Mouse (Mus musculus): ENCODE data around the gene Naa20. TPM values are rescaled to one million over a fixed set of nuclear protein-coding genes. Genes with fewer than 3 reads are reported as not detected.

Naa20 gene
- total and polyA plus RNA-seq, 3 experiments = 79.8 to 264 (median 121) TPM

GRCm38 (mm10) chr2:145861193-145862123 lies 40.4 kb upstream of the Naa20 start:
- H3K9me3 ChIP-seq (replicated peaks; ENCODE audit: low read length) = no peaks in the 10 kb centered on the region
- no peak overlapping the region for H3K27ac ChIP-seq (ENCODE audit: insufficient read depth, low read depth)
- peaks cover 12% of the 10 kb centered on the region for H3K27me3 ChIP-seq (replicated peaks)
- no peaks in the 10 kb centered on the region for H3K36me3 ChIP-seq (replicated peaks in 1 of 2; ENCODE audit: control insufficient read depth in 1 of 2, insufficient read depth in 1 of 2, low read length in 1 of 2)
- H3K4me3 ChIP-seq (replicated peaks in 1 of 3; ENCODE audit: low read depth in 2 of 3, low read length in 2 of 3, poor library complexity in 1 of 3) = no peak overlapping the region
- no peaks in the 10 kb centered on the region for H3K79me2 ChIP-seq (replicated peaks; ENCODE audit: control insufficient read depth, extremely low read depth, insufficient read depth, poor library complexity, severe bottlenecking)
- dilution Hi-C loops (cut with MboI; ENCODE audit: extremely low pct_ligation_motif_present, extremely low pct_unique_long_range_greater_than_20kb, low sequenced_read_pairs) (no loop called here), in situ Hi-C loops (cut with MboI; ENCODE audit: low pct_ligation_motif_present, low pct_unique_long_range_greater_than_20kb, low sequenced_read_pairs) (no loop called here)
- DNase-seq (ENCODE audit: extremely low read depth) = no peak
- H3K4me2 ChIP-seq (ENCODE audit: insufficient read depth, low read depth, poor library complexity, severe bottlenecking) = no peak overlapping the region
- TF ChIP-seq MXI1 (IDR thresholded peaks at IDR 0.05; ENCODE audit: low read depth, low read length) = no peak
- TF ChIP-seq CTCF (conservative IDR thresholded peaks at IDR 0.05 in 1 of 2, IDR thresholded peaks at IDR 0.05 in 1 of 2; ENCODE audit: low read depth in 2 of 2, low read length in 2 of 2) = no peak
- H3K4me1 ChIP-seq (ENCODE audit: control insufficient read depth in 1 of 2, insufficient read depth in 2 of 2) = peaks cover 2 to 35% of the 10 kb centered on the region in 2 experiments; a peak in 3 of 4 replicates
- H3K9ac ChIP-seq (ENCODE audit: insufficient read depth, low read depth) = no peak overlapping the region

DNA sequence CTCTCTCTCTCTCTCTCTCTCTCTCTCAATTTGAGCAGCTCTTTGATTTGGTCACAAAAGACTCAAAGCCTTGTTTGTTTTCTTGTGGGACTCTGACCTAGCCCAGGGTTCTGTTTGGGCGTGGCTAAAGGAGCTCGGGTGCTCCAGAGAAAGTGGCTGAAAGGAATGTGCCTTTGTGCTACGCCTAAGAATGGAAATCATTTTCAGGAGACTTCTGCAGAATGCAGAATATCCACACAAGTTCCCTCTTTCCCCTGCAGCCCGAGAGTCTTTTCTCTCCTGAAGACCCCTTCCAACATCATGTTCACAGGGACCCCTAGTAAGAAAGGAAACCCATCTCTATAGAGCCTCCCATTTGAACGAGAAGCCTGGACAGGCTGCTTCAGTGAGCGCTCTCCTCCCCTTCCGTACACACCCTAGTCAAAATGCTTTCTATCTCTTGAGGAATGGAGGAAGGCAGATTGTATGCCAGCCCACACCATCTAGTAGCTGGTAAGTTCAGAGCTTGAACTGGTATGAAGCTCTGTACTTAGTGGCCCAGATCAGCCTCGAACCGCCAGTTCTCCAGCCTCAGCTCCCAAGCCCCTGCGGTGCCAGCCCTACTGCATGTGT lies 39.6 kb upstream of the Naa20 start:
- no peak for DNase-seq (ENCODE audit: extremely low read depth)
- TF ChIP-seq PAX5 (IDR thresholded peaks at IDR 0.05; ENCODE audit: low read length) = no peak
- TF ChIP-seq MYC (IDR thresholded peaks at IDR 0.05; ENCODE audit: low read depth, low read length) = no peak
- TF ChIP-seq SIN3A (IDR thresholded peaks at IDR 0.05; ENCODE audit: low read length) = no peak
- no peak for TF ChIP-seq KAT2A (IDR thresholded peaks at IDR 0.05; ENCODE audit: insufficient replicate concordance, low read length)
- TF ChIP-seq ZC3H11A (IDR thresholded peaks at IDR 0.05; ENCODE audit: low read depth, low read length) = no peak
- TF ChIP-seq CHD1 (IDR thresholded peaks at IDR 0.05; ENCODE audit: low read depth, low read length) = no peak
- no peak for TF ChIP-seq BHLHE40 (IDR thresholded peaks at IDR 0.05; ENCODE audit: low read depth, low read length)
- no peak for TF ChIP-seq ZKSCAN1 (IDR thresholded peaks at IDR 0.05; ENCODE audit: borderline replicate concordance, low read depth, low read length)
- TF ChIP-seq JUND (conservative IDR thresholded peaks at IDR 0.05; ENCODE audit: low read depth, low read length) = no peak
- TF ChIP-seq POLR2A (IDR thresholded peaks at IDR 0.05; ENCODE audit: low read depth, low read length) = no peak
- TF ChIP-seq POLR2AphosphoS2 (IDR thresholded peaks at IDR 0.05; ENCODE audit: low read depth, low read length) = no peak
- no peak for TF ChIP-seq MAFK (IDR thresholded peaks at IDR 0.05; ENCODE audit: insufficient replicate concordance, low read length)
- no peak for TF ChIP-seq CTCF (conservative IDR thresholded peaks at IDR 0.05 in 1 of 2, IDR thresholded peaks at IDR 0.05 in 1 of 2; ENCODE audit: low read depth in 2 of 2, low read length in 2 of 2)
- no peak for TF ChIP-seq HCFC1 (IDR thresholded peaks at IDR 0.05; ENCODE audit: low read depth, low read length)
- TF ChIP-seq UBTF (IDR thresholded peaks at IDR 0.05; ENCODE audit: low read depth, low read length) = no peak
- no peak for TF ChIP-seq MAX (IDR thresholded peaks at IDR 0.05; ENCODE audit: low read length)
- TF ChIP-seq EP300 (IDR thresholded peaks at IDR 0.05; ENCODE audit: low read length) = no peak
- H3K27ac ChIP-seq (ENCODE audit: insufficient read depth, low read depth) = no peak overlapping the region
- H3K9ac ChIP-seq (ENCODE audit: insufficient read depth, low read depth) = no peak overlapping the region
- H3K9me3 ChIP-seq (replicated peaks; ENCODE audit: low read length) = peaks cover 5% of the 10 kb centered on the region
- in situ Hi-C loops (cut with MboI; ENCODE audit: low pct_ligation_motif_present, low pct_unique_long_range_greater_than_20kb, low sequenced_read_pairs) = no loop called here
- H3K4me3 ChIP-seq (replicated peaks in 1 of 3; ENCODE audit: low read depth in 2 of 3, low read length in 2 of 3, poor library complexity in 1 of 3) = no peak overlapping the region
- no peak overlapping the region for H3K4me2 ChIP-seq (ENCODE audit: insufficient read depth, low read depth, poor library complexity, severe bottlenecking)
- H3K4me1 ChIP-seq (ENCODE audit: control insufficient read depth in 1 of 2, insufficient read depth in 2 of 2) = peaks cover 2 to 37% of the 10 kb centered on the region in 2 experiments; a peak in 3 of 4 replicates
- H3K79me2 ChIP-seq (replicated peaks; ENCODE audit: control insufficient read depth, extremely low read depth, insufficient read depth, poor library complexity, severe bottlenecking) = no peaks in the 10 kb centered on the region
- H3K27me3 ChIP-seq (replicated peaks) = peaks cover 12% of the 10 kb centered on the region
- no peaks in the 10 kb centered on the region for H3K36me3 ChIP-seq (replicated peaks in 1 of 2; ENCODE audit: control insufficient read depth in 1 of 2, insufficient read depth in 1 of 2, low read length in 1 of 2)
- dilution Hi-C loops (cut with MboI; ENCODE audit: extremely low pct_ligation_motif_present, extremely low pct_unique_long_range_greater_than_20kb, low sequenced_read_pairs) = no loop called here

Measured in CH12.LX (cell line).